Mouse (Mus musculus): ENCODE measurements around the gene Cryl1.
A peak's percentile ranks its signal among the peaks of the same experiment; 100 is the strongest.

- TF ChIP-seq POLR2A (IDR thresholded peaks at IDR 0.05; ENCODE audit: borderline replicate concordance, extremely low read depth, low read depth, low read length) = peak; percentile 92
- no peak for TF ChIP-seq CTCF (IDR thresholded peaks at IDR 0.05; ENCODE audit: insufficient read depth, low read length)
Observed at GRCm38 (mm10) chr14:57398065-57398757, at the start of gene Cryl1.
